Mouse (Mus musculus) midbrain, embryonic 15.5 days (tissue): ENCODE measurements around the gene Slc7a11. TPM values are rescaled to one million over a fixed set of nuclear protein-coding genes. Genes with fewer than 3 reads are reported as not detected.
"Not testable (repeated sequence)": the region's sequence is repeated elsewhere in the genome, so short reads cannot be mapped to it uniquely, and the experiment has no call there.

ENCODE experiments used
- ATAC-seq: fragments of 200-750 bp; cut with Nextera tagmentation; replicated peaks from 2 replicates; pipeline ENCODE4 v1.8.0; 2017; ENCODE audit warnings: moderate TSS enrichment
- H3K27ac ChIP-seq: fragments of 300-500 bp; sonication (generic); 2 replicates; pipeline ENCODE4 v1.5.1; 2015; ENCODE audit warnings: mild to moderate bottlenecking, inconsistent platforms
- H3K27me3 ChIP-seq: fragments of 300-500 bp; sonication (generic); replicated peaks from 2 replicates; pipeline ENCODE4 v1.6.1; 2015; ENCODE audit warnings: inconsistent platforms
- H3K36me3 ChIP-seq: fragments of 300-500 bp; sonication (generic); replicated peaks from 2 replicates; pipeline ENCODE4 v1.6.1; 2015; ENCODE audit warnings: inconsistent platforms
- H3K4me1 ChIP-seq: fragments of 300-500 bp; sonication (generic); 2 replicates; pipeline ENCODE4 v1.6.1; 2015; ENCODE audit warnings: inconsistent platforms
- H3K4me2 ChIP-seq: fragments of 300-500 bp; sonication (generic); 2 replicates; pipeline ENCODE4 v1.6.1; 2015; ENCODE audit warnings: inconsistent platforms, mild to moderate bottlenecking, moderate library complexity
- H3K4me3 ChIP-seq: fragments of 300-500 bp; sonication (generic); 2 replicates; pipeline ENCODE4 v1.5.1; 2015; ENCODE audit warnings: mild to moderate bottlenecking, inconsistent platforms
- H3K9ac ChIP-seq: fragments of 300-500 bp; sonication (generic); 2 replicates; pipeline ENCODE4 v1.6.1; 2015; ENCODE audit warnings: mild to moderate bottlenecking, inconsistent platforms
- H3K9me3 ChIP-seq: fragments of 300-500 bp; sonication (generic); 2 replicates; pipeline ENCODE4 v1.6.1; 2016; ENCODE audit warnings: inconsistent platforms
- WGBS: fragments of 180-500 bp; shearing (Covaris S2); methylation state at CpG from one replicate; pipeline ENCODE4 v1.1.7; 2015; ENCODE audit warnings: mixed read lengths; 5-methylcytosine and 5-hydroxymethylcytosine counted together
- polyA plus RNA-seq: library from polyadenylated mRNA; unstranded; fragments of >200 nt; fragmentation: Nextera tagmentation; extraction: Ambion mirVana; gene quantifications from 2 replicates; pipeline ENCODE4 v1.2.1, GENCODE M21; 2015

The Slc7a11 gene
- polyA plus RNA-seq, 1 experiment from 2014 or later = 2.2 TPM

DNA sequence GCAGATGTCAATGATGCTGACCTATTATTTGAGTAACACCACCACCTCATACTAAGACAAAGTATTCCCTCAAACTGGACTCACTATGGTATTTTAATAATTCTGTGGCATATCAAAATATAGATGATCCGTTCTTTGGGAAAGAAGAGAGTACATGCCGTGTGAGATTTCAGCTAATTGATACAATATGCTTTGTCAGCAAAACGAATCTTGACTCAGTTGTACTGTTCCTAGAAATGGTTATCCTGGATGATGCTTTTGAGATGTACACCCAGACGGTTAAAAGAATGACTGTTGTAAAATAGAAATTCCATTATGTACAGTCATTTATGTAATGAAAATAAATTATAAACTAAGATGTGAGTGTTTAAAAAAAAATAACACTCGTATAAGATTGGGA is 4.0 kb downstream of the Slc7a11 start:
- WGBS = 93% methylated on average over 5 of the region's 5 CpGs
- Histone ChIP-seq H3K4me2 (no peak overlapping the region), H3K9ac (no peak overlapping the region), H3K27ac (no peak overlapping the region), H3K9me3 (no peaks in the 10 kb centered on the region), H3K36me3 (no peaks in the 10 kb centered on the region), H3K4me3 (no peak overlapping the region), H3K4me1 (peaks cover 16% of the 10 kb centered on the region), H3K27me3 (no peaks in the 10 kb centered on the region)
- no peak for ATAC-seq

DNA sequence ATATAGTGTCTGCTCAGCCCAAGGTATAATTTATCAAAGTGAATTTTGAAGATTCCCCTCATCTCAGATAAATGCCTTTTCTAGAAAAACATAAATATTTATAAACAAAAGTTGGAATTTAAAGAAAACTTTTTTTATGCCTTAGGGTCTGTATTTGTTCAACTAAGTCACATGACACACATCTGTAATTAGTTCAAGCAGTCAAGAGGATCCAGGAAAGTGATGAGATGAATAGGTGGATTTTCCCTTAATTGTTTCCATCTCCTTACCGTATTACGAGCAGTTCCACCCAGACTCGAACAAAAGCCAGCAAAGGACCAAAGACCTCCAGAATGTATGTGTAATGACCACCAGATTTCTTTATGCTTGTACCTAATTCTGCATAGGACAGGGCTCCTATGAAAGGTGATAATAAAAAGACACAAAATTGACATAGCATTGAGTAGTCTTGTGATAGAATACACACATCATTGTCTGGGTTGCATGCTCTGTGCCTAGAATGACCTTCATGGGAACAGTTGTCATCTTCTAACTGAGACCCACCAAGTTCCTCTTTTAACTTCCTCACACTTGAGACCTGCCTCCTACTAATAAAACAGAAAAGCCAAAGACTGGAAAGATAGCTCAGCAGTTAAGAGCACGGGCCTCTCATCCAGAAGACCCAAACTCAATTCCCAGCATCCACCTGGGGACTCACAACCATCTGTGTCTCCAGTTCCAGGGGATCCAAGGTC is 4.7 kb downstream of the Slc7a11 start:
- Histone ChIP-seq H3K9me3 (no peaks in the 10 kb centered on the region), H3K4me2 (no peak overlapping the region), H3K27me3 (no peaks in the 10 kb centered on the region), H3K4me3 (no peak overlapping the region), H3K36me3 (no peaks in the 10 kb centered on the region), H3K9ac (no peak overlapping the region), H3K27ac (no peak overlapping the region), H3K4me1 (peaks cover 10% of the 10 kb centered on the region)
- no peak for ATAC-seq
- WGBS = 48% methylated on average over 4 of the region's 4 CpGs

GRCm38 (mm10) chr3:50438081-50438480 is 5.3 kb downstream of the Slc7a11 start:
- not testable (repeated sequence) for H3K36me3 ChIP-seq, H3K4me2 ChIP-seq, ATAC-seq, H3K4me3 ChIP-seq, H3K27ac ChIP-seq, H3K27me3 ChIP-seq, H3K9ac ChIP-seq, H3K9me3 ChIP-seq, H3K4me1 ChIP-seq
- 42% methylated on average over 2 of the region's 2 CpGs for WGBS

- not testable (repeated sequence) for ATAC-seq, H3K4me2 ChIP-seq, H3K27me3 ChIP-seq, H3K4me1 ChIP-seq, H3K4me3 ChIP-seq, H3K36me3 ChIP-seq, H3K9ac ChIP-seq, H3K9me3 ChIP-seq, H3K27ac ChIP-seq
- WGBS = 92% methylated on average over 2 of the region's 2 CpGs
These were observed 7.0 kb downstream of the Slc7a11 start for GRCm38 (mm10) chr3:50436409-50436808.

DNA sequence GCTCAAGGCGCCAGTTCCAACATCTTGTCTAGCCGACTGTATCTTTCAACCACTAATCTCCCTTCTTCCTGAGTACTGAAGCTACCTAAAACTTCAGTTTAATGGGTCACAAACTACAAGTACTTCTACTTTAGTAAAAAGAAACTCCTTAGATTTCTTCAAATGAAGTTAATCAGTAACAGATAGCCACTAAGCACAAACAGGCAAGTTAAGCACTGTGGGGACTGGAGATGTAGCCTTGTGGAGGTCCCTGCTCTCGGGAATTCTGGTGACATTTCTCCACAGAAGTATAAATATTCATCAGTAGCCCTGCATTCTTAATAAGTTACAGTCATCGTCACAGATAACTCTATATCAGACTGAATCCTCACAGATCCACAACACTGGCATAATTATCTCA is 9.6 kb downstream of the Slc7a11 start:
- Histone ChIP-seq H3K36me3 (no peaks in the 10 kb centered on the region), H3K9ac (no peak overlapping the region), H3K27ac (no peak overlapping the region), H3K9me3 (no peaks in the 10 kb centered on the region), H3K27me3 (no peaks in the 10 kb centered on the region), H3K4me3 (no peak overlapping the region), H3K4me1 (no peaks in the 10 kb centered on the region), H3K4me2 (no peak overlapping the region)
- 63% methylated on average over 4 of the region's 4 CpGs for WGBS
- ATAC-seq = no peak

- no peak overlapping the region for H3K27ac ChIP-seq
- H3K36me3 ChIP-seq = no peaks in the 10 kb centered on the region
- ATAC-seq = no peak
- no peaks in the 10 kb centered on the region for H3K4me1 ChIP-seq
- H3K4me2 ChIP-seq = no peak overlapping the region
- no peak overlapping the region for H3K9ac ChIP-seq
- H3K9me3 ChIP-seq = no peaks in the 10 kb centered on the region
- WGBS = 94% methylated on average over 8 of the region's 8 CpGs
- H3K4me3 ChIP-seq = no peak overlapping the region
- no peaks in the 10 kb centered on the region for H3K27me3 ChIP-seq
These were observed 12.6 kb downstream of the Slc7a11 start for GRCm38 (mm10) chr3:50430811-50431210.

- Histone ChIP-seq H3K4me1 (peaks cover 14% of the 10 kb centered on the region), H3K9me3 (no peaks in the 10 kb centered on the region), H3K27ac (peak overlapping the region; percentile 57; the same call in 1 of the 2 replicates), H3K27me3 (no peaks in the 10 kb centered on the region), H3K4me2 (no peak overlapping the region), H3K9ac (no peak overlapping the region), H3K36me3 (no peaks in the 10 kb centered on the region), H3K4me3 (no peak overlapping the region)
- 14% methylated on average over 8 of the region's 8 CpGs for WGBS
- peak; percentile 95 for ATAC-seq
These were observed 21.7 kb downstream of the Slc7a11 start for GRCm38 (mm10) chr3:50421480-50422277.

GRCm38 (mm10) chr3:50419161-50419560 is 24.3 kb downstream of the Slc7a11 start:
- H3K4me1 ChIP-seq = peaks cover 14% of the 10 kb centered on the region
- H3K9me3 ChIP-seq = no peaks in the 10 kb centered on the region
- no peak for ATAC-seq
- H3K27me3 ChIP-seq = no peaks in the 10 kb centered on the region
- H3K27ac ChIP-seq = no peak overlapping the region
- no peak overlapping the region for H3K9ac ChIP-seq
- H3K4me2 ChIP-seq = no peak overlapping the region
- H3K4me3 ChIP-seq = no peak overlapping the region
- WGBS = 82% methylated on average over 3 of the region's 3 CpGs
- no peaks in the 10 kb centered on the region for H3K36me3 ChIP-seq

DNA sequence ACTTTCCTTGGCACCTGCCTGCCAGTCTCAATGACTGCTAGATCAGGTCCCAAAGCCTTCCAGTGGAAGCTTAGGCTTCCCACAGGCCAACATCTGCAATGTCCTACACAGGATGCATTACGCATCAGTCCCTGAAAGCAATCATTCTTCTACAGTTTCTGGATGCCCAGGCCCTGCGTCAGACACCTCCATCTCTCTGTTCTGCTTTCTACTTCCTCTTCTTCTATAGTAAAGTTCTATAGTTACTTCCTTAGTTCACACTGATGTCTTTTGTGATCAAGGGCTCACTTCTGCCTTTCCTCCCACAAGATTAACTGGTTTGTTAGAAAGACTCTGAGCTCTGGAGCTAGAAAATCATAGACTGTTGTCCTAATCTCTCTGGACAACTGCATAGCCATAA is 36.6 kb downstream of the Slc7a11 start:
- Histone ChIP-seq H3K4me3 (no peak overlapping the region), H3K4me2 (no peak overlapping the region), H3K27me3 (no peaks in the 10 kb centered on the region), H3K9me3 (no peaks in the 10 kb centered on the region), H3K4me1 (no peaks in the 10 kb centered on the region), H3K36me3 (no peaks in the 10 kb centered on the region), H3K9ac (no peak overlapping the region), H3K27ac (no peak overlapping the region)
- WGBS = 92% methylated on average over 2 of the region's 2 CpGs
- no peak for ATAC-seq

DNA sequence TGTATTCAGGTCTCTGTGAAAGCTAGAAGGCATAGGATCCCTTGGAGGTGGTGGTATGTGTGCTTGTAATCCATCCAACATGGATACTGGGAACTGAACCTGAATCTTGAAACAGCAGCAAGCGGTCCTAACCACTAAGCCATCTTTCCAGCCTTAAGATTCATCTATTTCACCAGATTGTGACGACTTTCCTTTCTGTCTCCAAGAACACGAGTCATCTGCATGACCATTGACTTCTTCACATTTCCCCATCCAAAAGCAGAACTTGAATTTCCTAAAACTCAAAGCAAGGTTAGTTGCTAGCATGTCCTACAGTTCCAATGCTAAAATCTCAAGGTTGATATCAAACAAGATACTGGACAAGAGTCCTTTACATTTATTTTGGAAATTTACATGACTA is 37.5 kb downstream of the Slc7a11 start:
- Histone ChIP-seq H3K9ac (no peak overlapping the region), H3K4me2 (no peak overlapping the region), H3K9me3 (no peaks in the 10 kb centered on the region), H3K27me3 (no peaks in the 10 kb centered on the region), H3K4me3 (no peak overlapping the region), H3K27ac (no peak overlapping the region), H3K36me3 (no peaks in the 10 kb centered on the region), H3K4me1 (no peaks in the 10 kb centered on the region)
- no peak for ATAC-seq
- 90% methylated on average over 3 of the region's 3 CpGs for WGBS

DNA sequence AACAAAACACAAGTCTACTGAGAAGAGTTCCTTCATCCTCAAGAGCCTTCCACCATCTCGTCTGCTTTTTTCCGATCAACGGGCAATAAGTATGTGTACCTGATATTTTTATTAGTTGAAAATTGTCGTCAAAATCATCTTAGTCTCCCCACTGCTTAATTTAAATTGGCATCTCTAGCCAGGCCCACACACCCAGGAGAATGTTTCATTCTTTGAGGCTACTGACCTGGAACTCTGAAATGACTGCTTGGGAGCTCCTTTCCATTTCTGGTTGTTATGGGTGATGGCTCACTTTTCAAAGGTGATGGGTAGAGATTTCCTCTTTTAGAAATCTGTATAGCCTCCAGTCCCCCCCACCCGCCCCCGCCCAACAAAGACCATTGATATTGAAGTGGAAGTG is 54.6 kb downstream of the Slc7a11 start:
- H3K27ac ChIP-seq = no peak overlapping the region
- H3K4me1 ChIP-seq = peaks cover 4% of the 10 kb centered on the region
- H3K4me2 ChIP-seq = no peak overlapping the region
- H3K27me3 ChIP-seq = no peaks in the 10 kb centered on the region
- no peaks in the 10 kb centered on the region for H3K36me3 ChIP-seq
- no peak overlapping the region for H3K4me3 ChIP-seq
- no peak for ATAC-seq
- 65% methylated on average over 6 of the region's 6 CpGs for WGBS
- peaks cover 6% of the 10 kb centered on the region; the same call in 1 of the 2 replicates for H3K9me3 ChIP-seq
- H3K9ac ChIP-seq = no peak overlapping the region

- no peak for ATAC-seq
- H3K36me3 ChIP-seq = no peaks in the 10 kb centered on the region
- H3K27ac ChIP-seq = no peak overlapping the region
- H3K4me1 ChIP-seq = peaks cover 4% of the 10 kb centered on the region
- 46% methylated on average over 9 of the region's 9 CpGs for WGBS
- H3K4me2 ChIP-seq = no peak overlapping the region
- no peaks in the 10 kb centered on the region for H3K27me3 ChIP-seq
- H3K9ac ChIP-seq = no peak overlapping the region
- peaks cover 6% of the 10 kb centered on the region; the same call in 1 of the 2 replicates for H3K9me3 ChIP-seq
- no peak overlapping the region for H3K4me3 ChIP-seq
These were observed 55.1 kb downstream of the Slc7a11 start for GRCm38 (mm10) chr3:50388288-50388687.

GRCm38 (mm10) chr3:50387280-50387679 is 56.1 kb downstream of the Slc7a11 start:
- WGBS = 25% methylated on average over 4 of the region's 4 CpGs
- Histone ChIP-seq H3K4me1 (peaks cover 8% of the 10 kb centered on the region), H3K9ac (no peak overlapping the region), H3K4me2 (no peak overlapping the region), H3K9me3 (peaks cover 6% of the 10 kb centered on the region; the same call in 1 of the 2 replicates), H3K27ac (no peak overlapping the region), H3K4me3 (no peak overlapping the region), H3K27me3 (no peaks in the 10 kb centered on the region), H3K36me3 (no peaks in the 10 kb centered on the region)
- ATAC-seq = no peak
